Mouse (Mus musculus) heart, embryonic 12.5 days (tissue): ENCODE results near the gene Isy1. TPM values are rescaled to one million over a fixed set of nuclear protein-coding genes. Genes with fewer than 3 reads are reported as not detected.

Experiments used
- ATAC-seq: fragments of 200-750 bp; cut with Nextera tagmentation; 2 replicates; pipeline ENCODE4 v1.8.0; 2017; ENCODE audit warnings: moderate TSS enrichment, moderate library complexity; ENCODE audit not compliant: insufficient number of reproducible peaks, low FRiP score
- H3K27ac ChIP-seq: fragments of 300-500 bp; sonication (generic); 2 replicates; pipeline ENCODE4 v1.5.1; 2016; ENCODE audit warnings: mild to moderate bottlenecking, moderate library complexity; ENCODE audit not compliant: poor library complexity, severe bottlenecking
- H3K27me3 ChIP-seq: fragments of 300-500 bp; sonication (generic); replicated peaks from 2 replicates; pipeline ENCODE4 v1.6.1; 2016; ENCODE audit warnings: mild to moderate bottlenecking, moderate library complexity
- H3K36me3 ChIP-seq: fragments of 300-500 bp; sonication (generic); 2 replicates; pipeline ENCODE4 v1.6.1; 2016; ENCODE audit warnings: mild to moderate bottlenecking, moderate library complexity
- H3K4me1 ChIP-seq: fragments of 300-500 bp; sonication (generic); replicated peaks from 2 replicates; pipeline ENCODE4 v1.6.1; 2016; ENCODE audit warnings: mild to moderate bottlenecking
- H3K4me2 ChIP-seq: fragments of 300-500 bp; sonication (generic); 2 replicates; pipeline ENCODE4 v1.6.1; 2016; ENCODE audit warnings: mild to moderate bottlenecking, moderate library complexity
- H3K4me3 ChIP-seq: fragments of 300-500 bp; sonication (generic); 2 replicates; pipeline ENCODE4 v1.5.1; 2016; ENCODE audit warnings: mild to moderate bottlenecking
- H3K9ac ChIP-seq: fragments of 300-500 bp; sonication (generic); 2 replicates; pipeline ENCODE4 v1.6.1; 2016; ENCODE audit warnings: mild to moderate bottlenecking, moderate library complexity
- H3K9me3 ChIP-seq: fragments of 300-500 bp; sonication (generic); replicated peaks from 2 replicates; pipeline ENCODE4 v1.6.1; 2016; ENCODE audit warnings: mild to moderate bottlenecking, moderate library complexity
- WGBS: fragments of 180-500 bp; shearing (Covaris S2); methylation state at CpG from one replicate; pipeline ENCODE4 v1.1.7; 2016; 5-methylcytosine and 5-hydroxymethylcytosine counted together
- polyA plus RNA-seq: library from polyadenylated mRNA; unstranded; fragments of >200 nt; fragmentation: Nextera tagmentation; extraction: Ambion mirVana; gene quantifications from 2 replicates; pipeline ENCODE4 v1.2.1, GENCODE M21; 2016

Gene Isy1
- polyA plus RNA-seq, 1 experiment from 2014 or later, result 29.1 TPM

GRCm38 (mm10) chr6:87849780-87850154 lies 11.2 kb upstream of the Isy1 start:
- Histone ChIP-seq H3K9me3 (no peaks in the 10 kb centered on the region), H3K4me3 (peak overlapping the region; percentile 99), H3K4me1 (peaks cover 16% of the 10 kb centered on the region), H3K4me2 (peak overlapping the region; percentile 79), H3K9ac (peak overlapping the region; percentile 100), H3K36me3 (peaks cover 17% of the 10 kb centered on the region), H3K27me3 (no peaks in the 10 kb centered on the region), H3K27ac (peak overlapping the region; percentile 92)
- WGBS, result under 1% methylated on average over 8 of the region's 8 CpGs
- ATAC-seq, result no peak

GRCm38 (mm10) chr6:87846813-87847212 lies 8.2 kb upstream of the Isy1 start:
- ATAC-seq, result no peak
- Histone ChIP-seq H3K4me1 (peaks cover 16% of the 10 kb centered on the region), H3K27ac (no peak overlapping the region), H3K9me3 (no peaks in the 10 kb centered on the region), H3K4me2 (no peak overlapping the region), H3K36me3 (peaks cover 43% of the 10 kb centered on the region), H3K27me3 (no peaks in the 10 kb centered on the region), H3K9ac (no peak overlapping the region), H3K4me3 (no peak overlapping the region)
- 80% methylated on average over 1 of the region's 1 CpGs for WGBS

GRCm38 (mm10) chr6:87845031-87845695 lies 6.6 kb upstream of the Isy1 start:
- Histone ChIP-seq H3K4me1 (peaks cover 16% of the 10 kb centered on the region), H3K9ac (no peak overlapping the region), H3K4me2 (no peak overlapping the region), H3K36me3 (peaks cover 47% of the 10 kb centered on the region), H3K9me3 (no peaks in the 10 kb centered on the region), H3K4me3 (no peak overlapping the region), H3K27ac (no peak overlapping the region), H3K27me3 (no peaks in the 10 kb centered on the region)
- 94% methylated on average over 13 of the region's 13 CpGs for WGBS
- ATAC-seq, result no peak

GRCm38 (mm10) chr6:87842254-87842653 lies 3.7 kb upstream of the Isy1 start:
- Histone ChIP-seq H3K27me3 (no peaks in the 10 kb centered on the region), H3K36me3 (peaks cover 38% of the 10 kb centered on the region), H3K4me1 (peaks cover 15% of the 10 kb centered on the region), H3K4me3 (no peak overlapping the region), H3K27ac (no peak overlapping the region), H3K9ac (no peak overlapping the region), H3K4me2 (no peak overlapping the region), H3K9me3 (no peaks in the 10 kb centered on the region)
- WGBS, result 20% methylated on average over 1 of the region's 1 CpGs
- ATAC-seq, result no peak

- H3K27me3 ChIP-seq, result no peaks in the 10 kb centered on the region
- peaks cover 38% of the 10 kb centered on the region for H3K36me3 ChIP-seq
- WGBS, result 82% methylated on average over 8 of the region's 8 CpGs
These were observed 3.0 kb upstream of the Isy1 start for GRCm38 (mm10) chr6:87841635-87842034.

GRCm38 (mm10) chr6:87839797-87840341 lies 1.3 kb upstream of the Isy1 start:
- Histone ChIP-seq H3K9me3 (no peaks in the 10 kb centered on the region), H3K4me2 (peak overlapping the region; percentile 84), H3K9ac (no peak overlapping the region; the same call in 1 of the 2 replicates), H3K36me3 (peaks cover 35% of the 10 kb centered on the region), H3K4me1 (peaks cover 12% of the 10 kb centered on the region; the same call in 1 of the 2 replicates), H3K4me3 (no peak overlapping the region), H3K27me3 (no peaks in the 10 kb centered on the region), H3K27ac (0 out of 2 replicates have a peak overlapping the region, but pooled peaks have one; percentile 3)
- WGBS, result 59% methylated on average over 11 of the region's 11 CpGs
- ATAC-seq, result no peak

More at GRCm38 (mm10) chr6:87841635-87842034, 3.0 kb upstream of the Isy1 start:
- ATAC-seq, result no peak
- Histone ChIP-seq H3K4me3 (no peak overlapping the region), H3K9ac (no peak overlapping the region), H3K9me3 (no peaks in the 10 kb centered on the region), H3K27ac (no peak overlapping the region), H3K4me1 (peaks cover 12% of the 10 kb centered on the region; the same call in 1 of the 2 replicates), H3K4me2 (no peak overlapping the region)

- Histone ChIP-seq H3K4me1 (peaks cover 12% of the 10 kb centered on the region; the same call in 1 of the 2 replicates), H3K9me3 (no peaks in the 10 kb centered on the region), H3K36me3 (peaks cover 29% of the 10 kb centered on the region), H3K9ac (no peak within 1 kb of the TSS), H3K27me3 (no peaks in the 10 kb centered on the region), H3K4me3 (no peak within 1 kb of the TSS), H3K27ac (no peak within 1 kb of the TSS), H3K4me2 (no peak within 1 kb of the TSS)
- WGBS, result 91% methylated on average over 7 of the region's 7 CpGs
- ATAC-seq, result no peak
These were observed 2.9 kb downstream of the Isy1 start, which contains the start of gene Gm45140 for GRCm38 (mm10) chr6:87835695-87836094. Gm45140 (minus strand) TSS chr6:87835795.

GRCm38 (mm10) chr6:87820366-87820765 lies 18.2 kb downstream of the Isy1 start:
- WGBS, result 93% methylated on average over 2 of the region's 2 CpGs
- H3K9me3 ChIP-seq, result no peaks in the 10 kb centered on the region
- no peak overlapping the region for H3K27ac ChIP-seq

GRCm38 (mm10) chr6:87814486-87814885 lies 24.1 kb downstream of the Isy1 start:
- Histone ChIP-seq H3K4me2 (no peak overlapping the region), H3K27me3 (no peaks in the 10 kb centered on the region), H3K4me3 (no peak overlapping the region), H3K36me3 (peaks cover 41% of the 10 kb centered on the region), H3K9me3 (no peaks in the 10 kb centered on the region), H3K27ac (no peak overlapping the region), H3K9ac (no peak overlapping the region), H3K4me1 (peaks cover 18% of the 10 kb centered on the region)
- ATAC-seq, result no peak
- WGBS, result 92% methylated on average over 5 of the region's 5 CpGs

More at GRCm38 (mm10) chr6:87820366-87820765, 18.2 kb downstream of the Isy1 start:
- no peak overlapping the region for H3K4me3 ChIP-seq
- no peaks in the 10 kb centered on the region for H3K27me3 ChIP-seq
- no peak overlapping the region for H3K9ac ChIP-seq
- H3K4me2 ChIP-seq, result no peak overlapping the region
- H3K4me1 ChIP-seq, result no peaks in the 10 kb centered on the region
- H3K36me3 ChIP-seq, result peaks cover 91% of the 10 kb centered on the region
- no peak for ATAC-seq

GRCm38 (mm10) chr6:87812656-87813055 lies 25.9 kb downstream of the Isy1 start:
- Histone ChIP-seq H3K27me3 (no peaks in the 10 kb centered on the region), H3K4me3 (peak overlapping the region; percentile 86), H3K9ac (peak overlapping the region; percentile 84; the same call in 1 of the 2 replicates), H3K36me3 (peaks cover 22% of the 10 kb centered on the region), H3K27ac (no peak overlapping the region), H3K9me3 (no peaks in the 10 kb centered on the region), H3K4me2 (peak overlapping the region; percentile 91), H3K4me1 (peaks cover 18% of the 10 kb centered on the region)
- 71% methylated on average over 1 of the region's 1 CpGs for WGBS
- ATAC-seq, result no peak

- WGBS, result under 1% methylated on average over 56 of the region's 56 CpGs
- peak; percentile 97 for ATAC-seq
These were observed 26.8 kb downstream of the Isy1 start, which contains the start of gene Rab43 for GRCm38 (mm10) chr6:87811675-87812338. Rab43 (minus strand) TSS chr6:87812164.

More at GRCm38 (mm10) chr6:87811675-87812338, 26.8 kb downstream of the Isy1 start, which contains the start of gene Rab43:
- Histone ChIP-seq H3K27ac (peak within 1 kb of the TSS; percentile 79), H3K4me3 (peak within 1 kb of the TSS; percentile 86), H3K27me3 (no peaks in the 10 kb centered on the region), H3K9ac (peak within 1 kb of the TSS; percentile 84), H3K4me1 (peaks cover 21% of the 10 kb centered on the region), H3K9me3 (no peaks in the 10 kb centered on the region), H3K36me3 (peaks cover 14% of the 10 kb centered on the region), H3K4me2 (peak within 1 kb of the TSS; percentile 91)
